Mouse (Mus musculus): ENCODE measurements around the gene Esp16.
"Not testable (repeated sequence)": the region's sequence is repeated elsewhere in the genome, so short reads cannot be mapped to it uniquely, and the experiment has no call there.

The Esp16 gene

DNA sequence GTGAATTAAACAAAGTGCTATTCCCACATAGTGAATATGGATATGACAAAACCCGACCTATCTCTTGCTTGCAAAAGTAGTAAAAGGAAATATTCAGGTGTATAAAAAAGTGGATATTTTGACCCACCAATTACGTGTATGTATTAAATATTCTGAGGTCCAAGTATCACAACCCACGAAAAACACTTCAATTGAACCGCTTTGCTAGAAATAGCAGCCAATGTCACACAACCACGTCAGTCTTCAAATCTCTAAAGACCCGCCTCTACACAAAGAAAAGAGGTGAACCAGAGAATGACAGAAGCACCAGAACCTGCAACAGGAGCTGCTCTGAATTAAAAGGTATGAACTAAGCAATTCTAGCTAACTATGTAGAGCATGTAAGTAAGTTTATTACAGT, at the start of gene Esp16:
Gene Esp16, plus strand, starts transcription at position 301 of the 400 bp plus-strand sequence.
- DNase-seq (ENCODE audit: low spot score in 2 of 2), result not testable (repeated sequence)

DNA sequence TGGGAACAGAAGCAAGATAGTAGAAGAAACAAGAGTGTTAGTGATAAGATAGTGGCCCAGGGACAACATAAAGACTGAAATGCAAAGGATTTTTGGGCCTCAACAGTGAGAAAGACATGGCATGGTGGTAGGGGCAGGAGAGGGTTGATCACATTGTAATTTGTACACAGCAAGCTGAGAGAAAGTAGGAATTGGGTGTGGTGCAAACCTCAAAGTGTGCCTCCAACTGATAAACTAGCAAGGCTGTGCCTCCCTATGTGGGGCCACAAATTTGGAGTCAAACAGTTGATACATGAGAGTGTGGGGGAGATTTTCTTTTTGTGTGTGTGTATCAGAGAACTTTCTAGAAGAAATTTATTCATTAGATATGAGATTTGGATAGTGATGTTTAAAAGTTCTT, 37.9 kb upstream of the Esp16 start:
- DNase-seq (ENCODE audit: low spot score in 2 of 2), result not testable (repeated sequence)
